Mouse (Mus musculus) heart, embryonic 11.5 days (tissue): ENCODE results near the gene Mknk2. TPM values are rescaled to one million over a fixed set of nuclear protein-coding genes. Genes with fewer than 3 reads are reported as not detected.

Experiments
- ATAC-seq: fragments of 200-750 bp; cut with Nextera tagmentation; replicated peaks from 2 replicates; pipeline ENCODE4 v1.8.0; 2017; ENCODE audit warnings: moderate library complexity; ENCODE audit not compliant: insufficient number of reproducible peaks, low FRiP score, low TSS enrichment
- H3K27ac ChIP-seq: fragments of 300-500 bp; sonication (generic); 2 replicates; pipeline ENCODE4 v1.5.1; 2014; ENCODE audit warnings: mild to moderate bottlenecking, low read depth, low read length
- H3K27me3 ChIP-seq: fragments of 300-500 bp; sonication (generic); 2 replicates; pipeline ENCODE4 v1.6.1; 2014; ENCODE audit warnings: mild to moderate bottlenecking, low read length, mixed read lengths; ENCODE audit not compliant: control insufficient read depth, insufficient read depth
- H3K36me3 ChIP-seq: fragments of 300-500 bp; sonication (generic); 2 replicates; pipeline ENCODE4 v1.6.1; 2014; ENCODE audit warnings: mild to moderate bottlenecking, low read length, moderate library complexity, mixed read lengths; ENCODE audit not compliant: control insufficient read depth, insufficient read depth
- H3K4me1 ChIP-seq: fragments of 300-500 bp; sonication (generic); 2 replicates; pipeline ENCODE4 v1.6.1; 2014; ENCODE audit warnings: low read length; ENCODE audit not compliant: control insufficient read depth, insufficient read depth
- H3K4me2 ChIP-seq: fragments of 300-500 bp; sonication (generic); 2 replicates; pipeline ENCODE4 v1.6.1; 2014; ENCODE audit warnings: mild to moderate bottlenecking, moderate library complexity
- H3K4me3 ChIP-seq: fragments of 300-500 bp; sonication (generic); 2 replicates; pipeline ENCODE4 v1.5.1; 2014; ENCODE audit warnings: low read depth, low read length
- H3K9ac ChIP-seq: fragments of 300-500 bp; sonication (generic); 2 replicates; pipeline ENCODE4 v1.6.1; 2014; ENCODE audit warnings: mild to moderate bottlenecking, low read depth, low read length, moderate library complexity
- H3K9me3 ChIP-seq: fragments of 300-500 bp; sonication (generic); replicated peaks from 2 replicates; pipeline ENCODE4 v1.6.1; 2016; ENCODE audit warnings: low read length; ENCODE audit not compliant: control insufficient read depth
- WGBS: fragments of 180-500 bp; shearing (Covaris S2); extraction: QIAGEN DNeasy Blood & Tissue Kit; methylation state at CpG from one replicate; pipeline ENCODE4 v1.1.7; 2014; ENCODE audit not compliant: insufficient replicate concordance; 5-methylcytosine and 5-hydroxymethylcytosine counted together
- polyA plus RNA-seq: library from polyadenylated mRNA; unstranded; fragments of >200 nt; fragmentation: Nextera tagmentation; extraction: Ambion mirVana; gene quantifications from 2 replicates; pipeline ENCODE4 v1.2.1, GENCODE M21; 2014

Gene Mknk2
- polyA plus RNA-seq: 62.1 and 68.8 TPM in 2 replicates

DNA sequence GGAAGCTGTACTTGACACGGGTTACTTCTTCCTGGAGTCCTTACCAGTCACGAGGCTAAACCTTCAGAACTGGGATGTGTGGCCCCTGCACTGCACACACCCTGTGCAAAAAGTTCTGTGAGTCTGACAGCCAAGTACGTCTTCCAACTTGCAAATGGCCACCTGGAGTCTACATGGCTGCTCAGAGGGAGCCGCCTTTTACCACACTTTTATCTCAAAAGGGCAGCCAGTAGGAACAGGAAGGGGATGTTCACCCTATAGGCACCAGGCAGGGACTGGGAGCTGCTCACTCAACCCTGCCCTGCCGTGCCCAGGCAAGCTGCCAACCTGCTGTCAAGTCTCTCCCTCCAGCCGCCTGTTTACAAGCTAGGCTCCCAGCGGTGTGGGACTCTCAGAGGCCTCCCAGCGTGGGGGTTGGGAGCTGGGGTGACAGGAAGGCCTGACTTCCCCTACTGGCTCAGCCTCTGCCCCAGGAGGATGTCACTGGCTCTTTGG, at the start of gene Mknk2:
Gene Mknk2, minus strand, starts transcription at position 171 of the 495 bp plus-strand sequence.
- WGBS: 12% methylated on average over 8 of the region's 8 CpGs
- H3K36me3 ChIP-seq: no peaks in the 10 kb centered on the region
- peak within 1 kb of the TSS; percentile 97 for H3K4me3 ChIP-seq
- H3K27me3 ChIP-seq: no peaks in the 10 kb centered on the region
- H3K27ac ChIP-seq: peak within 1 kb of the TSS; percentile 98
- H3K4me1 ChIP-seq: peaks cover 53% of the 10 kb centered on the region
- peak; percentile 52 for ATAC-seq
- H3K4me2 ChIP-seq: peak within 1 kb of the TSS; percentile 92
- H3K9me3 ChIP-seq: no peaks in the 10 kb centered on the region
- H3K9ac ChIP-seq: peak within 1 kb of the TSS; percentile 81

DNA sequence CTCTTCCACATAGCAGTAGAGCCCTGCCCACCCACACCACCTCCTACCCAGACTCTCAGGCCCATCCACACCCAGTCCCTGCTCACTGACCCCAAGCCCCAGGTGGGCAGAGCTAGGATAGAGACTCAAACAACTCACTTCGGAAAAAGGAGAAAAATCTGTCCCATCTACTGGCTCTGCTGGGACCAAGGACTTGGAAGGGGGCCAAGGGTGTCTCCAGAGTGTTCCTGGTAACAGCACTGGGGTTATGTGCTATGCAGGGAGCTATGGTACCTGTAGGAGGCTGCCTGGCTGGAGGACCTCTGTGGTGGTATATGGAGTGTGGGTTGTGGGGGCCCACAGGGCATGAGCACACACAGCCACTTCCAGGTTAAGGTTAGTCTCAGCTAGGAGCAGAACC, 39.4 kb upstream of the Mknk2 start:
- no peaks in the 10 kb centered on the region for H3K27me3 ChIP-seq
- H3K4me1 ChIP-seq: no peaks in the 10 kb centered on the region
- 88% methylated on average over 1 of the region's 1 CpGs for WGBS
- peaks cover 81% of the 10 kb centered on the region for H3K36me3 ChIP-seq
- no peak overlapping the region for H3K4me2 ChIP-seq
- H3K9me3 ChIP-seq: no peaks in the 10 kb centered on the region
- no peak overlapping the region for H3K4me3 ChIP-seq
- H3K9ac ChIP-seq: no peak overlapping the region
- H3K27ac ChIP-seq: no peak overlapping the region
- no peak for ATAC-seq

DNA sequence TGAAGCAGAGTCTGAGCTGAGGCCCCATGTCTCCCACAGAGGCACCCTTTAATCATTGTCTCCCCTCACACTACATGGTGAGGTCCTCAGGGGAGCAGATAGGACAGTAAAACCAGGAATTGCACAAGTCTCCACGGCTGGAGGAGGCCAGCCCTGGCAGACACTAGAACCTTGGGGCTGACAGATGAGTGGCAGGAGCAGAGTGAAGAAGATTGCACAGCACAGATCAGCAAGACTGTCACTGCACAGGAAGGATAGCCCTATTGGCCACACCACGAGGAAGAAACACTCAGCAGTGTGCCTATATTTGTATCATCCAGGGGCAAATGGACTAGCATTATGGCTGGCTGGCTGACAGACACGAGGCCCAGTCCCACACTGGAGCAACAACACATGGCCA, 32.9 kb upstream of the Mknk2 start:
- no peaks in the 10 kb centered on the region for H3K9me3 ChIP-seq
- 75% methylated on average over 3 of the region's 3 CpGs for WGBS
- ATAC-seq: no peak

DNA sequence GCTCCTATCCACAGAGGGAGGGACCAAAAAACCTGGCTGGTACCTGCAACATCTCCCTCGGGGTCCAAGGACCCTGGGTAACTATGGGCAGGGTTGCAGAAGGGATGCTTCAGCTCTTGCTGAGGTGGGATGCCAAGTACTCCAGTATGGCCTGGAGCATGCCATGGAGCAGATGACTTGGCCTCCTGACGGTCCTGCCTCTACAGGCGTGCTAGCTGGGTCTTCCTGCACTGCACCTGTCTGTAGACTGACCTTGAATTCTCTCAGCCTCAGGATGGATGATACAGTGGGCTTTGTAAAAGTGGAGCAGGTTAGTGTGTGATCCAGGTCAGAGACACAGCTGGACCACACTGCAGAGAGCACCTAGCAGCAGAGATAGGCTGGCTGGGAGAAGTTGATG, 27.6 kb upstream of the Mknk2 start:
- no peaks in the 10 kb centered on the region for H3K27me3 ChIP-seq
- no peak overlapping the region for H3K9ac ChIP-seq
- WGBS: 75% methylated on average over 3 of the region's 3 CpGs
- H3K4me3 ChIP-seq: no peak overlapping the region
- ATAC-seq: no peak
- peaks cover 29% of the 10 kb centered on the region for H3K36me3 ChIP-seq
- H3K9me3 ChIP-seq: no peaks in the 10 kb centered on the region
- H3K4me1 ChIP-seq: peaks cover 24% of the 10 kb centered on the region
- H3K4me2 ChIP-seq: no peak overlapping the region
- no peak overlapping the region for H3K27ac ChIP-seq

More for the DNA sequence above, 32.9 kb upstream of the Mknk2 start:
- H3K4me1 ChIP-seq: no peaks in the 10 kb centered on the region
- H3K36me3 ChIP-seq: peaks cover 73% of the 10 kb centered on the region
- no peak overlapping the region for H3K27ac ChIP-seq
- H3K27me3 ChIP-seq: no peaks in the 10 kb centered on the region
- H3K4me2 ChIP-seq: no peak overlapping the region
- H3K9ac ChIP-seq: no peak overlapping the region
- H3K4me3 ChIP-seq: no peak overlapping the region

DNA sequence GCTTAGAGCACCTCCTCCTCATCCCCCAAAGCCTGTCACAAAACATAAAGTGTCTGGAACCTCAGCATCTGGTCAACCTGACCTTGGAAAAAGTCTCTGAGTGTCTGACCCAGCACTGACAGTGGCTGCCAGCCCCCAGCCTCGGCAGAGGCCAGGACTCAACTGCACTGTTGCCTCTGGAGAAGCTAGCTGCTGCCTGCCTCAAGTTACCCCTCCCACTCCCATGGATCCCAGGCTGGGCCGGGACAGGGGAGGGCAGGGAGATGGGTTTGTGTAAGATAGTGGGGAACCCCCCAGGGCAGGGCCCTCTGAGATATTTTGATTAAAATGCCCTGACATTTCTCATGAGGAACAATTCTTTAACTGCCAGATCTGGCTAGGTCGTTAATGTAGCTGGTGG, 27.1 kb upstream of the Mknk2 start:
- WGBS: 40% methylated on average over 3 of the region's 3 CpGs
- Histone ChIP-seq H3K4me1 (peaks cover 27% of the 10 kb centered on the region), H3K36me3 (peaks cover 26% of the 10 kb centered on the region), H3K4me3 (no peak overlapping the region), H3K9me3 (no peaks in the 10 kb centered on the region), H3K27me3 (no peaks in the 10 kb centered on the region), H3K27ac (no peak overlapping the region), H3K4me2 (no peak overlapping the region), H3K9ac (0 out of 2 replicates have a peak overlapping the region, but pooled peaks have one; percentile 6)
- no peak for ATAC-seq

DNA sequence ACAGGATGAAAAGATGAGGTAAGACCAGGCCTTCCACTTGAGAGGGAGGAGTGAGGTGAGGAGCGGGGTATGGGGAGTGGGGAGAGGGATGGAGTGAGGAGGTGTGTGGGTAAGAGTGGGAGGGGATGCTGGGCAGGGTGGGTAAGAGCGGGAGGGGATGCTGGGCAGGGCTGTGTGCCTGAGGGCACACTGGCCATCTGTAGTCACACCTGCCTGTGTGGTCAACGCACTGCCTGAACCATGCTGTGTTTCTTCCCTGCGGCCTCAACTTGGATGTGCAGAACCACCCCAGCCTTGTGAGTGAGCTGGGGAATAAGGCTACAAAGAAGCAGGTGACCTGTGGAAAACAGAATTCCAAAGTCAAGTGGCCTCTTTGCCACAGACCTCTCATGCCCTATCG, 26.5 kb upstream of the Mknk2 start:
- Histone ChIP-seq H3K27ac (no peak overlapping the region), H3K4me1 (peaks cover 30% of the 10 kb centered on the region), H3K27me3 (no peaks in the 10 kb centered on the region), H3K9me3 (no peaks in the 10 kb centered on the region), H3K36me3 (peaks cover 20% of the 10 kb centered on the region), H3K4me3 (no peak overlapping the region), H3K4me2 (no peak overlapping the region), H3K9ac (peak overlapping the region; percentile 6; the same call in 1 of the 2 replicates)
- ATAC-seq: no peak
- WGBS: 80% methylated on average over 5 of the region's 5 CpGs

DNA sequence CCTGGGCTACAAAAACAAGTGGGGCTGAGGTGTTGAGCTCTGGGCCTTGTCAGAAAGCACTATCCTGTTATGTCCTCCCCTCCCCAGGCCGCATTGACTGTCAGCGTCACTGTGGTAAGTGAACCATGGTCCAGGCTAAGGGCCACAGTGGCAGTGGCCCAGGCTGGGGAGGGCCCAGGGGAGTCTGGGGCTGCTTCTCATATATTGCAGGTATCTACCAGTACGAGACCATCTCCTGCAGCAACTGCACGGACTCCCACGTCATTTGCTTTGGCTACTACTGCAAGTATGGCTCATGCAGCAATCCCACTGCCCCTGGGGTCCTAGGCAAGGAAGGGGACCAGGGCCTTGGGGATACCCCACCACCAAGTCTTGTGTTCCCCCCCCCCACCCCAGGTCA, 25.7 kb upstream of the Mknk2 start:
- Histone ChIP-seq H3K4me2 (peak overlapping the region; percentile 95), H3K36me3 (peaks cover 13% of the 10 kb centered on the region), H3K27me3 (no peaks in the 10 kb centered on the region), H3K4me3 (peak overlapping the region; percentile 1; the same call in 1 of the 2 replicates), H3K27ac (no peak overlapping the region), H3K9me3 (no peaks in the 10 kb centered on the region), H3K4me1 (peaks cover 33% of the 10 kb centered on the region), H3K9ac (no peak overlapping the region)
- WGBS: 81% methylated on average over 5 of the region's 5 CpGs
- no peak for ATAC-seq

DNA sequence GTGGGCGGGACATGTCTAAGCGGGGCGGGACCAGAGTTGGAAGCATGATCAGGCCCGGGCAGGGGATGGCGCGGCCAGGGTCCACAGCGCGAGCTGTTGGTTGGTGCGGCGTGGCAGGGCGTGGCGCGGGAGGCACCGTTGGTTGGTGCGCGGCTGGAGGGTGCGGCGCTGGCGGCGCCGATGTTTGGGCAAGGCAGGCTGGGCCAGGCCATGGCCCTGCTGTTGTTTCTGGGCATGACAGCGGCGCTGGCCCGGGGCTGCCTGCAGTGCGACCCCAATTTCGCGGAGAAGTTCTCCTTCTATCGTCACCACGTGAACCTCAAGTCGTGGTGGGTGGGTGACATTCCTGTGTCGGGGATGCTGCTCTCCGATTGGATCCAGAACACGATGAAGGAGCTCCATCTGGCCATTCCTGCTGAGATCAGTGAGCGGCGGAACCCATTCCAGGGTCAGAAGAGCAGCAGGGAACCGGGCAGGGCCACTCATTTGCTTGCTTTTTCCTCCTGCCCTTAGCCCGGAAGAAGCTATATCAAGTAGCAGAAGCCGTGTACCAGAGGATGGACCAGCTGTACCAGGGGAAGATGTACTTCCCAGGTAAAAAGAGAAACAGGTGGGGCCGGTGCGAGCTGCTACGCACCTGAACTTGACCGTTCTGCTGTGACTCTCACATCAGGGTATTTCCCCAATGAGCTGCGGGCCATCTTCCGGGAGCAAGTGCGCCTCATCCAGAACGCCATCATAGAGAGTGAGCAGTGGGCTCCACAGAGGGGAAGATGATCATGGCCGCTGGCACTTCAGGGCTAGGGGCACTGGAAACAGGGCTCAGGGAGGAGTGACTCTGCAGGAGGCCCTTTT, 24.9 kb upstream of the Mknk2 start:
- ATAC-seq: peak; percentile 86
- Histone ChIP-seq H3K4me3 (peak overlapping the region; percentile 61), H3K36me3 (peaks cover 8% of the 10 kb centered on the region), H3K27ac (peak overlapping the region; percentile 83), H3K27me3 (no peaks in the 10 kb centered on the region), H3K4me2 (peak overlapping the region; percentile 95), H3K9me3 (no peaks in the 10 kb centered on the region), H3K4me1 (peaks cover 39% of the 10 kb centered on the region), H3K9ac (peak overlapping the region; percentile 68)
- WGBS: 1% methylated on average over 47 of the region's 47 CpGs
